Mouse (Mus musculus) myocyte (in vitro differentiated cells): ENCODE data around the gene Glt1d1. TPM values are rescaled to one million over a fixed set of nuclear protein-coding genes. Genes with fewer than 3 reads are reported as not detected.

ENCODE experiments used
- H3K27me3 ChIP-seq: one replicate; pipeline ENCODE4 v1.6.1; 2011; ENCODE audit not compliant: control insufficient read depth, insufficient read depth, insufficient read length
- H3K36me3 ChIP-seq: one replicate; pipeline ENCODE4 v1.6.1; 2011; ENCODE audit not compliant: control insufficient read depth, insufficient read depth
- H3K4me2 ChIP-seq: one replicate; pipeline ENCODE4 v1.6.1; 2011; ENCODE audit warnings: low read depth, control low read depth
- H3K4me3 ChIP-seq: one replicate; pipeline ENCODE4 v1.5.1; 2011; ENCODE audit warnings: mild to moderate bottlenecking, control low read depth, moderate library complexity
- H3K79me2 ChIP-seq: one replicate; pipeline ENCODE4 v1.6.1; 2011; ENCODE audit not compliant: control insufficient read depth, insufficient read depth
- H3ac ChIP-seq: one replicate; pipeline ENCODE4 v1.6.1; 2011; ENCODE audit not compliant: control insufficient read depth, insufficient read length
- CEBPB ChIP-seq: IDR thresholded peaks from 2 replicates; pipeline ENCODE4 v1.6.1; 2011; ENCODE audit warnings: mild to moderate bottlenecking, moderate library complexity; ENCODE audit not compliant: poor library complexity, insufficient read depth, severe bottlenecking
- E2F4 ChIP-seq: IDR thresholded peaks from one replicate; pipeline ENCODE4 v1.6.1; 2011; ENCODE audit warnings: mild to moderate bottlenecking, control low read depth, moderate library complexity; ENCODE audit not compliant: insufficient read depth
- MAX ChIP-seq: IDR thresholded peaks from one replicate; pipeline ENCODE4 v1.6.1; 2011; ENCODE audit warnings: low read depth, mild to moderate bottlenecking, control low read depth
- MYOD1 ChIP-seq, 3 experiments: IDR thresholded peaks; one replicate each; pipeline ENCODE4 v1.6.1; 2011; ENCODE audit warnings: control low read depth in 2 of 3, low read depth in 2 of 3, mild to moderate bottlenecking in 2 of 3, moderate library complexity in 1 of 3; ENCODE audit not compliant: insufficient read length in 2 of 3, control insufficient read depth in 1 of 3
- MYOG ChIP-seq, 3 experiments: IDR thresholded peaks; one replicate each; pipeline ENCODE4 v1.6.1; 2011; ENCODE audit warnings: control low read depth in 2 of 3, low read depth in 2 of 3, mild to moderate bottlenecking in 2 of 3; ENCODE audit not compliant: insufficient read length in 2 of 3, control insufficient read depth in 1 of 3, insufficient read depth in 1 of 3
- POLR2A ChIP-seq: IDR thresholded peaks from one replicate; pipeline ENCODE4 v1.6.1; 2011; ENCODE audit warnings: low read depth, mild to moderate bottlenecking, control low read depth, moderate library complexity; ENCODE audit not compliant: insufficient read length
- POLR2AphosphoS2 ChIP-seq: IDR thresholded peaks from one replicate; pipeline ENCODE4 v1.6.1; 2011; ENCODE audit warnings: low read depth, control low read depth; ENCODE audit not compliant: insufficient read length
- REST ChIP-seq: IDR thresholded peaks from one replicate; pipeline ENCODE4 v1.6.1; 2011; ENCODE audit warnings: mild to moderate bottlenecking, control low read depth, moderate library complexity; ENCODE audit not compliant: insufficient read depth, insufficient read length
- SRF ChIP-seq: IDR thresholded peaks from one replicate; pipeline ENCODE4 v1.6.1; 2011; ENCODE audit warnings: low read depth; ENCODE audit not compliant: control insufficient read depth, insufficient read length
- TCF12 ChIP-seq: IDR thresholded peaks from one replicate; pipeline ENCODE4 v1.6.1; 2011; ENCODE audit warnings: mild to moderate bottlenecking, control low read depth; ENCODE audit not compliant: poor library complexity, insufficient read depth, severe bottlenecking
- TCF3 ChIP-seq: IDR thresholded peaks from one replicate; pipeline ENCODE4 v1.6.1; 2011; ENCODE audit warnings: low read depth, control low read depth; ENCODE audit not compliant: insufficient read length
- USF1 ChIP-seq: IDR thresholded peaks from one replicate; pipeline ENCODE4 v1.6.1; 2011; ENCODE audit warnings: low read depth, mild to moderate bottlenecking, control low read depth, moderate library complexity
- polyA plus RNA-seq: library from polyadenylated mRNA; unstranded; fragments of >200 nt; fragmentation: generic; extraction: Trizol; gene quantifications from one replicate; pipeline ENCODE4 v1.2.1, GENCODE M21; 2012; ENCODE audit warnings: missing spikeins

The Glt1d1 gene
- polyA plus RNA-seq, 1 experiment = not detected

DNA sequence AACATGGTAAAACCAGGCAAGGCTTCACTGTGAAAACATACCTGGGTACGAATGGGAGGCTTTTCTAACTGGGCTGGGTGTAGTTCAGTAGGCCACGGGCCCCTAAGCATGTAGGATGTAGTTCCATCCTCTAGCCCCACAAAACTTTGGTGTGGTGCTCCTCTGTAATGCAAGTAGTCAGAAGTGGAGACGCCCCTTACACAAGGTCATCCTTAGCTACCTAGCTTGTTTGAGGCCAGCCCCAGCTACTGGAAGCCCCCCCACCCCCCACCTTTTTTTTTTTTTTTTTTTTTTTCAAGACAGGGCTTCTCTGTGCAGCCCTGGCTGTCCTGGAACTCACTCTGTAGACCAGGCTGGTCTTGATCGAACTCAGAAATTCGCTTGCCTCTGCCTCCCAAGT is 28.9 kb downstream of the Glt1d1 start:
- TF ChIP-seq POLR2AphosphoS2 (no peak), TCF3 (no peak), REST (no peak), TCF12 (no peak), MYOG (IDR thresholded peaks at IDR 0.05; ENCODE audit: control insufficient read depth in 1 of 3, insufficient read depth in 1 of 3, insufficient read length in 2 of 3, low read depth in 2 of 3) (no peak), CEBPB (no peak), E2F4 (no peak), SRF (no peak), USF1 (no peak), POLR2A (no peak)
- Histone ChIP-seq H3K4me2 (no peak overlapping the region), H3K4me3 (no peak overlapping the region), H3ac (no peak overlapping the region), H3K36me3 (no peaks in the 10 kb centered on the region), H3K79me2 (no peaks in the 10 kb centered on the region), H3K27me3 (no peaks in the 10 kb centered on the region)

DNA sequence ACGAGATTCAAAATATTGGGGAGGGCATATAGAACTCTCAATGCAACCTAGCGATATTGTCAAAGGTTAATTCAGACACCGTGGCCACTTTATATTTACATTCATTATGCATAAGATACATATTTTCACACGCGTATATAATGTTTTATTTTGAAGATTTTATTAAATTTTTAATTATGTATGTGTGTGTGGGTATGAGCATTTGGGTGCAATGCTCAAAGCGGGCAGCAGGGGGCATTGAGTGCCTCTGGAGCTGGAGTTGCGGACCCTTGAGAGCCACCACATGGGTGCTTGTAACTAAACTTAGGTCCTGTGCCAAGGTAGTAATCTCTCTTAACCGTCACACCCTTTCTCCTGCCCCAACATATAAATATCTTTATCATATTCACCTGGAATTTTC is 41.9 kb downstream of the Glt1d1 start:
- Histone ChIP-seq H3K27me3 (no peaks in the 10 kb centered on the region), H3K4me3 (no peak overlapping the region), H3K4me2 (no peak overlapping the region), H3ac (no peak overlapping the region), H3K79me2 (no peaks in the 10 kb centered on the region), H3K36me3 (no peaks in the 10 kb centered on the region)
- no peak for TF ChIP-seq CEBPB
- TF ChIP-seq MYOD1 (IDR thresholded peaks at IDR 0.05; ENCODE audit: control insufficient read depth in 1 of 3, insufficient read length in 2 of 3, low read depth in 2 of 3) = no peak
- TF ChIP-seq POLR2A = no peak
- no peak for TF ChIP-seq MYOG (IDR thresholded peaks at IDR 0.05; ENCODE audit: control insufficient read depth in 1 of 3, insufficient read depth in 1 of 3, insufficient read length in 2 of 3, low read depth in 2 of 3)
- no peak for TF ChIP-seq TCF3
- no peak for TF ChIP-seq POLR2AphosphoS2
- TF ChIP-seq USF1 = no peak
- TF ChIP-seq REST = no peak
- TF ChIP-seq SRF = no peak
- TF ChIP-seq MAX = no peak
- no peak for TF ChIP-seq E2F4
- TF ChIP-seq TCF12 = no peak

- no peak overlapping the region for H3ac ChIP-seq
- H3K36me3 ChIP-seq = no peaks in the 10 kb centered on the region
- H3K4me3 ChIP-seq = no peak overlapping the region
- H3K27me3 ChIP-seq = no peaks in the 10 kb centered on the region
- TF ChIP-seq TCF12 (no peak), SRF (no peak), CEBPB (no peak), E2F4 (no peak), TCF3 (no peak), REST (no peak)
- H3K4me2 ChIP-seq = no peak overlapping the region
- H3K79me2 ChIP-seq = no peaks in the 10 kb centered on the region
Observed at GRCm38 (mm10) chr5:127677561-127677960, 45.5 kb downstream of the Glt1d1 start.

DNA sequence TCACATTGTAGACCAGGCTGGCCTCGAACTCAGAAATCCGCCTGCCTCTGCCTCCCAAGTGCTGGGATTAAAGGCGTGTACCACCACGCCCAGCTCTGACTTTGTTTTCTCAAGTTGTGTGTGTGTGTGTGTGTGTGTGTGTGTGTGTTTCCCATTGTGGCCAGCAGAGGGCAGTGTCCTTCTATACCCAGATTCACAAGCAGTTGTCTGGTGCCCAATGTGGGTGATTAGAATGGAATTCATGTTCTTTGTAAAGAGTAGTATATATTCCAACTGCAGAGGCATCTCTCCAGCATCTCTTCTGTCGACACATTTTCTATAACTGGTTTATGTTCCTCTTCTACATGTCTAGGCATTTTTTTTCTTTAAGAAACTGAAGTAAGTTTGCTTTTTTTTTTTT is 46.4 kb downstream of the Glt1d1 start:
- Histone ChIP-seq H3K4me2 (no peak overlapping the region), H3K36me3 (no peaks in the 10 kb centered on the region), H3K27me3 (no peaks in the 10 kb centered on the region), H3ac (no peak overlapping the region), H3K79me2 (no peaks in the 10 kb centered on the region), H3K4me3 (no peak overlapping the region)
- TF ChIP-seq MYOG (IDR thresholded peaks at IDR 0.05; ENCODE audit: control insufficient read depth in 1 of 3, insufficient read depth in 1 of 3, insufficient read length in 2 of 3, low read depth in 2 of 3) = no peak
- no peak for TF ChIP-seq REST
- TF ChIP-seq MAX = no peak
- TF ChIP-seq POLR2A = no peak
- no peak for TF ChIP-seq E2F4
- TF ChIP-seq CEBPB = no peak
- TF ChIP-seq SRF = no peak
- TF ChIP-seq POLR2AphosphoS2 = no peak
- TF ChIP-seq TCF12 = no peak
- TF ChIP-seq USF1 = no peak
- TF ChIP-seq TCF3 = no peak
- TF ChIP-seq MYOD1 (IDR thresholded peaks at IDR 0.05; ENCODE audit: control insufficient read depth in 1 of 3, insufficient read length in 2 of 3, low read depth in 2 of 3) = no peak

DNA sequence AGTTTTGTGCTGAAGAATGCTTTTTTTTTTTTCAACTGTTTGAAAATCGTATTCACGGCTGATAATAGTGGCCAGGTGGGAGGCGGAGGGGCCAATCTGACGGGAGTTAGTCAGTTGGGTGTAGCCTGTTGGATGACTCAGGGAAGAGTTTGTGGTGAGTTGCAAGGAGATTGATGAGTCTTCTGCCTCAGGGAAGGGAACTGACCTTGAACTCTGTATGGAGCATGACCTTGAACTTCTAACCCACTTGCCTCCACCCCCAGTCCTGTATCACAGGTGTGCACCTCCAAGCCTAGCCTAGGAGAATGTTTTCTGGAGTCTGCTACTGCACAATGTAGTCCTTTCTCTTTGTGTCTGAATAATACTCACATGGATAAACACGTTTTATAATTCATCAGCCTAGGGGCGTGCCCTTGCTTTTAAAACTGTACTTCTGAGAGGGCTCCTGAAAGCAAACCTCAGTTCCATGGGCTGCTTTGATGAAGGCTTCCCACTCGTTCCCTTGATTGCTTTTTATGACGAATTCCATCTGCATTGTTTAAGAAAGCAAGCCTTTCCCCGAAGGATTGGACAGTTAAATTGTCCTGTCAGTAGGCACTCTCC is 56.6 kb downstream of the Glt1d1 start:
- H3K79me2 ChIP-seq = no peaks in the 10 kb centered on the region
- no peak for TF ChIP-seq SRF
- TF ChIP-seq POLR2A = no peak
- no peak for TF ChIP-seq TCF12
- TF ChIP-seq MAX = no peak
- no peak for TF ChIP-seq REST
- no peak for TF ChIP-seq TCF3
- TF ChIP-seq E2F4 = no peak
- no peak for TF ChIP-seq CEBPB
- no peak for TF ChIP-seq USF1
- no peak for TF ChIP-seq MYOD1 (IDR thresholded peaks at IDR 0.05; ENCODE audit: control insufficient read depth in 1 of 3, insufficient read length in 2 of 3, low read depth in 2 of 3)
- H3ac ChIP-seq = no peak overlapping the region
- no peak overlapping the region for H3K4me2 ChIP-seq
- no peaks in the 10 kb centered on the region for H3K36me3 ChIP-seq
- H3K27me3 ChIP-seq = no peaks in the 10 kb centered on the region
- H3K4me3 ChIP-seq = no peak overlapping the region
